Mouse (Mus musculus) G1E (cell line): Measurements from ENCODE around the gene Ly6g6e. TPM values are rescaled to one million over a fixed set of nuclear protein-coding genes. Genes with fewer than 3 reads are reported as not detected.

Experiments
- ATAC-seq: 2 replicates; pipeline ENCODE4 v1.8.0; 2016; ENCODE audit warnings: mild to moderate bottlenecking; ENCODE audit not compliant: insufficient number of reproducible peaks, poor library complexity, low FRiP score, severe bottlenecking; ENCODE audit errors: extremely low read depth
- DNase-seq: peaks from one replicate; pipeline ENCODE4 v3.0.0; 2012; ENCODE audit warnings: low spot score
- H3K27me3 ChIP-seq: 2 replicates; pipeline ENCODE4 v1.6.1; 2012; ENCODE audit warnings: mild to moderate bottlenecking, low read length, inconsistent platforms; ENCODE audit not compliant: insufficient read depth
- H3K36me3 ChIP-seq: replicated peaks from 2 replicates; pipeline ENCODE3; 2012; ENCODE audit warnings: mild to moderate bottlenecking, inconsistent platforms
- H3K4me1 ChIP-seq: 2 replicates; pipeline ENCODE4 v1.6.1; 2012; ENCODE audit warnings: low read depth, low read length, inconsistent platforms, mixed read lengths; ENCODE audit not compliant: insufficient read depth
- H3K4me3 ChIP-seq: 2 replicates; pipeline ENCODE4 v1.5.1; 2012; ENCODE audit warnings: low read depth, mild to moderate bottlenecking, inconsistent platforms, low read length, moderate library complexity, mixed read lengths
- H3K9me3 ChIP-seq: replicated peaks from 2 replicates; pipeline ENCODE4 v1.6.1; 2012; ENCODE audit warnings: inconsistent platforms
- CTCF ChIP-seq: IDR thresholded peaks from 2 replicates; pipeline ENCODE4 v1.5.1; 2012; ENCODE audit warnings: low read depth, low read length, inconsistent platforms, mixed read lengths
- GATA1 ChIP-seq: IDR thresholded peaks from 2 replicates; pipeline ENCODE4 v1.6.1; 2012; ENCODE audit warnings: borderline replicate concordance, low read length, inconsistent platforms, mixed read lengths
- GATA2 ChIP-seq: IDR thresholded peaks from 2 replicates; pipeline ENCODE4 v1.6.1; 2012; ENCODE audit warnings: low read depth, low read length, inconsistent platforms, borderline replicate concordance
- POLR2AphosphoS5 ChIP-seq: IDR thresholded peaks from 2 replicates; pipeline ENCODE4 v1.6.1; 2012; ENCODE audit warnings: low read depth, low read length, inconsistent platforms; ENCODE audit not compliant: insufficient replicate concordance
- TAL1 ChIP-seq: conservative IDR thresholded peaks from 2 replicates; pipeline ENCODE4 v1.6.1; 2012; ENCODE audit warnings: low read depth, low read length, inconsistent platforms, mixed read lengths
- polyA plus RNA-seq: library from polyadenylated mRNA; stranded (reverse); fragments of >175 nt; gene quantifications from 2 replicates; pipeline ENCODE4 v1.2.3, GENCODE M21; 2012
- total RNA-seq, 2 experiments: library from RNA; stranded (forward) in 1 of 2; stranded (reverse) in 1 of 2; fragments of 200-1000 nt in 1 of 2; fragments of >200 nt in 1 of 2; fragmentation: Nextera tagmentation in 1 of 2; gene quantifications; 2 replicates each; pipeline ENCODE4 v1.2.3; 2014 to 2017

The Ly6g6e gene
- total and polyA plus RNA-seq, 3 experiments = 0.36 TPM; not detected in 2

DNA sequence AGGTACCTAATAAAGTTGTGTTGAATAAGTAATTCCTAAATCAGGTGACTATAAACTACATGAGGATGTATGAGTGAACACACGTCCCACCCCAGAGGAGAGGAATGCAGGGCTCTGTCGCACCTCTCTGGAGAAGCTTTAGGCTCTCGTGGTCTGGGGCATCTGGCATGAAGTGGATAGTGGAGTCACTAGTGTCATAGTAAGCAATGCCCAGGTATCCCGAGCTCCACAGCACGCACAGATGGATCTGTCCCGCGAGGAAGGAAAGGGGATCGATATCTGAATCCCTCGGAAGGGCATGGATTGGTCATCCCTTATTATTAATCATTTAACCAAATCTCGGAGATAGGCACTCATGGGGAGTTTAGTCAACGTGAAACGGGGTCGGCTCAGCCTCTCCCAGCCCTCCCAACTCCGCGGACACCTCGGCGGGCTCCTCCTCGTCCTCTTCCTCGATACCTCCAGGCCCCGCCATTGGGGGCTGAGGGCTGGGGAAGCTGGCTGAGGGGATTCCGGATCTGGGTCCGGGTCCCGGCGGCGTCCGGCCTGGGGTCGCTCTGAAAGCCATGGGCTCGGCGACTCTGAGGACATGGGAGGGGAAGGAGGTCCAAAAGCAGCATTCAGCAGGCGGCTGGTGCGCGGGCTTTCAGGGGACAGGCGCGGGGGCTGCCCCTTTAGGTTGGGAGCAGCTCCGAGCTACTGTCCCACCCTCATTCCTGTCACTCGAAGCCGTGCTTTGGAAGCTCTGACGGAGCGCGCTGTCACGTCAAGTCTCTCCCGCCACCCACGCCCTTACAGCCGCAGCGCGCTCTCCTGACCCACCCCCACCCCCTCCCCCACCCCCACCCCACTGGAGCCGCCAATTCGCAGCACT, 30.7 kb upstream of the Ly6g6e start:
- no peak for TF ChIP-seq POLR2AphosphoS5
- TF ChIP-seq GATA1 = no peak
- no peak for TF ChIP-seq CTCF
- no peak for TF ChIP-seq GATA2
- no peak for TF ChIP-seq TAL1
- Histone ChIP-seq H3K27me3 (no peaks in the 10 kb centered on the region), H3K36me3 (peaks cover 11% of the 10 kb centered on the region), H3K4me1 (peaks cover 81% of the 10 kb centered on the region), H3K9me3 (no peaks in the 10 kb centered on the region), H3K4me3 (peak overlapping the region; percentile 75)
- ATAC-seq = no peak
- DNase-seq = no peak

GRCm38 (mm10) chr17:35046681-35047455, 29.8 kb upstream of the Ly6g6e start, which contains the start of gene Msh5:
Gene Msh5, minus strand, starts transcription at chr17:35046745.
- no peak for TF ChIP-seq GATA2
- no peak for TF ChIP-seq TAL1
- no peak for TF ChIP-seq GATA1
- H3K27me3 ChIP-seq = no peaks in the 10 kb centered on the region
- H3K4me3 ChIP-seq = peak within 1 kb of the TSS; percentile 75
- H3K9me3 ChIP-seq = no peaks in the 10 kb centered on the region
- ATAC-seq = peak; percentile 64
- H3K4me1 ChIP-seq = peaks cover 77% of the 10 kb centered on the region
- DNase-seq = peak; percentile 81
- peaks cover 17% of the 10 kb centered on the region for H3K36me3 ChIP-seq

DNA sequence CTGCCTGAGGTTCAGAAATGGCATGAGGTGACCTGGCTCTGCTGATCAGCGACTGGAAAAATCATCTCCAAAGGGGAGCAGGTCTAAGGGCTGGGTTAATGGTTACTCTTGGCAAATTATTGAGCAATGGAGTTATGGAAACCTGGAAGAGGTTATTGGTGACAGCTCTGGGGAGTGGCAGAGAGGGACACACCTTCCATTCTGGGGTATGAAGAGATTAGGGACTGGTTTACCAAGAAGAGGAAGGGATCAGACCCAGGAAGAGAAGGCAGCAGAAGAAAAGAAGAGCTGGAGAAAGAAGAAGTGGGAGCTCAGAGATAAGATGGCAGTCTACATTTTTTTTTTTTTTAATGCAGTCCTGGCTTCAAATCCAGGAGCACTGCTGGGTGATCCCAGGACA, 29.0 kb upstream of the Ly6g6e start:
- Histone ChIP-seq H3K36me3 (peaks cover 24% of the 10 kb centered on the region), H3K9me3 (no peaks in the 10 kb centered on the region), H3K4me3 (peak overlapping the region; percentile 57; the same call in 1 of the 2 replicates), H3K27me3 (no peaks in the 10 kb centered on the region), H3K4me1 (peaks cover 78% of the 10 kb centered on the region)
- ATAC-seq = no peak
- DNase-seq = no peak
- TF ChIP-seq CTCF = no peak
- no peak for TF ChIP-seq TAL1
- TF ChIP-seq GATA2 = no peak
- no peak for TF ChIP-seq POLR2AphosphoS5
- no peak for TF ChIP-seq GATA1

DNA sequence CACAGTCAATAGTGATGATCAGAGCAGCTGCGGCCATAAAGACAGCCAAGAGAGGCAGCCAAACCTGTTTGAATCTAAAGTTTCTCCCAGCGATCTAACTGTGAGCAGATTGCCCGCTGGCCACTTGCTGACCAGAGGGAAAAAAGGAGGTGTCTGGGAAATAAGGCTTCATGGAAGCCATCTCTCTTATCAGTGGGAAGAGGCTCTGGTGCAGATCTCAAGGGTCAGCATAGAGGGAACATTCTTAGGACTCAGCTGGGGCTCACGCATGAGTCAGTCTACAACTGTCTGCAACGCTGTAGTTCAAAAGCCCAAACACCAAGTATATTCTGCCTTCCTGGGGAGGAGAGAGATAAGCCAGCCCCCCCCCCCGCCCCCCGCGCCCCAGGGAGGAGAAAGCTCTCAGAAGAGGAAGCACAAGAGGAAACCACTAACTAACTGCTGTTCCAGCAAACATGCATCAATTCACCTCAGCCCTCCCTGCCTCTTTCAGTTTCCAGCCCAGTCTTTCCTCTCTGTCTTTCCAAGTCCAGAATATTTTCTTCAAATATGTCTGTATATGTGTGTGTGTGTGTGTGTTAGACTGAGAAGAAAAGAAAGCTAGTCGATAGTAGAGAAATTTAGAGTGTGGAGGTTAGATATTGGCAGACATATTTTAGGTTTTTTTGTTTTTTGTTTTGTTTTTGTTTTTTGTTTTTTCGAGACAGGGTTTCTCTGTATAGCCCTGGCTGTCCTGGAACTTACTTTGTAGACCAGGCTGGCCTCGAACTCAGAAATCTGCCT, 28.4 kb upstream of the Ly6g6e start:
- no peaks in the 10 kb centered on the region for H3K27me3 ChIP-seq
- 0 out of 2 replicates have a peak, but pooled peaks have one; percentile 2 for ATAC-seq
- no peaks in the 10 kb centered on the region for H3K9me3 ChIP-seq
- TF ChIP-seq TAL1 (no peak), CTCF (no peak), GATA1 (no peak), GATA2 (no peak), POLR2AphosphoS5 (no peak)
- DNase-seq = peak; percentile 71
- peaks cover 79% of the 10 kb centered on the region for H3K4me1 ChIP-seq
- H3K4me3 ChIP-seq = peak overlapping the region; percentile 57; the same call in 1 of the 2 replicates
- peaks cover 31% of the 10 kb centered on the region for H3K36me3 ChIP-seq

- Histone ChIP-seq H3K4me3 (peak overlapping the region; percentile 81; the same call in 1 of the 2 replicates), H3K9me3 (no peaks in the 10 kb centered on the region), H3K4me1 (peaks cover 77% of the 10 kb centered on the region), H3K36me3 (peaks cover 31% of the 10 kb centered on the region), H3K27me3 (no peaks in the 10 kb centered on the region)
- ATAC-seq (no peak), DNase-seq (no peak)
- no peak for TF ChIP-seq CTCF
- no peak for TF ChIP-seq POLR2AphosphoS5
- no peak for TF ChIP-seq TAL1
- no peak for TF ChIP-seq GATA1
- TF ChIP-seq GATA2 = no peak
Observed at GRCm38 (mm10) chr17:35048932-35049440, 27.7 kb upstream of the Ly6g6e start.

DNA sequence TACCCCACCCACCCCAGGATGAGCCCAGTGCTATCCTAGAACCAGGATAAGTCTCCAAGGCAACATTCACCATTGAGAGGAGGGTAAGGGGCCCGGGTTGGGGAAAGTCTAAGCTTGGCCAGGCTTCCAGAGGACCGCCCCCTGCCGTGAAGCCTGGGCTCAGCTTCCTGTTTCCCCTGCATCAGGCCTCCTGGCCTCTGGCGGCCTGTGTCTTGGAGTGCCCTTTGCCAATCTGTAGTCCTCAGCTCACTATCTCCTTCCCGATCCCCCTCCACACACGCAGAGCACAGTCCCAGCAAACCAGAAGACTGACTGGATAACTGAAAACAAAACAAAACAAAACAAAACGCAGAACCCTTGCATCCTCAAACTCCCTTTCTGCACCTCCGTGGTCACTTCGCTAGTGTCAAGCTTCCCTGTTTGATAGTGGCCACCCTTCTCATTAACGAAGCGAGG, 27.1 kb upstream of the Ly6g6e start, which contains the start of gene Clic1:
Gene Clic1, plus strand, starts transcription at position 406 of the 456 bp plus-strand sequence.
- peak within 1 kb of the TSS; percentile 81 for H3K4me3 ChIP-seq
- no peak for TF ChIP-seq POLR2AphosphoS5
- peaks cover 34% of the 10 kb centered on the region for H3K36me3 ChIP-seq
- no peaks in the 10 kb centered on the region for H3K27me3 ChIP-seq
- H3K4me1 ChIP-seq = peaks cover 76% of the 10 kb centered on the region
- H3K9me3 ChIP-seq = no peaks in the 10 kb centered on the region
- peak; percentile 80 for DNase-seq
- ATAC-seq = peak; percentile 9; the same call in 1 of the 2 replicates
